Mouse (Mus musculus) intestine, embryonic 16.5 days (tissue): ENCODE measurements at regions not wholly inside any gene's neighbourhood (a gene's known extent, or its start where the extent isn't known, plus 50 kb on each side); places are given as distances from the start of the nearest gene placed in this dataset.

Experiments
- ATAC-seq: fragments of 200-750 bp; cut with Nextera tagmentation; 2 replicates; pipeline ENCODE4 v1.8.0; 2017; ENCODE audit warnings: moderate TSS enrichment, moderate library complexity
- H3K27ac ChIP-seq: fragments of 300-500 bp; sonication (generic); 2 replicates; pipeline ENCODE4 v1.5.1; 2014; ENCODE audit warnings: mild to moderate bottlenecking, low read length
- H3K27me3 ChIP-seq: fragments of 300-500 bp; sonication (generic); replicated peaks from 2 replicates; pipeline ENCODE4 v1.6.1; 2014; ENCODE audit warnings: low read length, control low read depth, mixed read lengths; ENCODE audit not compliant: control insufficient read depth, insufficient read depth
- H3K36me3 ChIP-seq: fragments of 300-500 bp; sonication (generic); 2 replicates; pipeline ENCODE4 v1.6.1; 2014; ENCODE audit warnings: low read length, control low read depth; ENCODE audit not compliant: control insufficient read depth, insufficient read depth
- H3K4me1 ChIP-seq: fragments of 300-500 bp; sonication (generic); 2 replicates; pipeline ENCODE4 v1.6.1; 2014; ENCODE audit warnings: low read length, control low read depth, mixed read lengths; ENCODE audit not compliant: control insufficient read depth, insufficient read depth
- H3K4me2 ChIP-seq: fragments of 300-500 bp; sonication (generic); 2 replicates; pipeline ENCODE4 v1.6.1; 2014; ENCODE audit warnings: low read depth, low read length, control low read depth
- H3K4me3 ChIP-seq: fragments of 300-500 bp; sonication (generic); 2 replicates; pipeline ENCODE4 v1.5.1; 2014; ENCODE audit warnings: mild to moderate bottlenecking, low read length
- H3K9ac ChIP-seq: fragments of 300-500 bp; sonication (generic); 2 replicates; pipeline ENCODE4 v1.6.1; 2014; ENCODE audit warnings: low read depth, low read length
- H3K9me3 ChIP-seq: fragments of 300-500 bp; sonication (generic); 2 replicates; pipeline ENCODE4 v1.6.1; 2016; ENCODE audit warnings: low read length, control low read depth; ENCODE audit not compliant: control insufficient read depth
- WGBS: fragments of 180-500 bp; shearing (Covaris S2); extraction: QIAGEN DNeasy Blood & Tissue Kit; methylation state at CpG from one replicate; pipeline ENCODE4 v1.1.7; 2014; 5-methylcytosine and 5-hydroxymethylcytosine counted together

DNA sequence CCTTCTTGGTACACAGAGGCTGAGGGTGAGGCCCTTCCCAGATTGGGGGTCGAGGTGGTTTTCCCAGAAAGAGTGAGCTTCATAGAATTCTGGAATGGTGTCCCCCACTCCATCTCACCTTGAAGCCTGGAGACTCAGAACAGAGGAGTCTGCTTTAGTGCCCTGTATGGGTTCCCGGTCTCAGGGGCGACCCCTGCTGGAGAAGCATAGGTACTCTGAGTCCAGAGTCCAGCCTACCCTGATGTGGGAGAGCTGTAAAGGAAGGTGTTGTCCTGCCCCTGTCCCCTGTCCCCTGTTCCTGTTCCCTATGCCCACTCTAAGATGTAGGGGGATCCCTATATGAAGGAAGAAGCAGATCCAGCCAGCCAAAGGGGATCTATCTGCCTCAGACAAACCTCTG is 111.9 kb downstream of the Olfm1 start:
- H3K9me3 ChIP-seq = no peaks in the 10 kb centered on the region
- no peak overlapping the region for H3K9ac ChIP-seq
- H3K4me3 ChIP-seq = no peak overlapping the region
- H3K4me1 ChIP-seq = peaks cover 7% of the 10 kb centered on the region; the same call in 1 of the 2 replicates
- H3K36me3 ChIP-seq = no peaks in the 10 kb centered on the region
- no peaks in the 10 kb centered on the region for H3K27me3 ChIP-seq
- no peak overlapping the region for H3K27ac ChIP-seq
- peak; percentile 76 for ATAC-seq
- no peak overlapping the region for H3K4me2 ChIP-seq
- 12% methylated on average over 3 of the region's 3 CpGs for WGBS

- Histone ChIP-seq H3K36me3 (no peaks in the 10 kb centered on the region), H3K9me3 (no peaks in the 10 kb centered on the region), H3K4me1 (no peaks in the 10 kb centered on the region), H3K9ac (no peak overlapping the region), H3K27ac (no peak overlapping the region), H3K4me3 (no peak overlapping the region), H3K27me3 (no peaks in the 10 kb centered on the region), H3K4me2 (no peak overlapping the region)
- ATAC-seq = no peak
- WGBS = 81% methylated on average over 5 of the region's 5 CpGs
These were observed 116.3 kb downstream of the Olfm1 start for GRCm38 (mm10) chr2:28309122-28309521.

GRCm38 (mm10) chr2:28312212-28312611 is 119.4 kb downstream of the Olfm1 start:
- H3K9me3 ChIP-seq = no peaks in the 10 kb centered on the region
- no peak overlapping the region for H3K27ac ChIP-seq
- H3K9ac ChIP-seq = no peak overlapping the region
- H3K27me3 ChIP-seq = no peaks in the 10 kb centered on the region
- H3K4me1 ChIP-seq = no peaks in the 10 kb centered on the region
- H3K4me2 ChIP-seq = no peak overlapping the region
- WGBS = 85% methylated on average over 6 of the region's 6 CpGs
- H3K36me3 ChIP-seq = no peaks in the 10 kb centered on the region
- no peak for ATAC-seq
- H3K4me3 ChIP-seq = no peak overlapping the region

- Histone ChIP-seq H3K4me1 (no peaks in the 10 kb centered on the region), H3K27ac (no peak overlapping the region), H3K4me3 (no peak overlapping the region), H3K36me3 (no peaks in the 10 kb centered on the region), H3K27me3 (no peaks in the 10 kb centered on the region), H3K4me2 (no peak overlapping the region), H3K9me3 (no peaks in the 10 kb centered on the region), H3K9ac (no peak overlapping the region)
- ATAC-seq = no peak
- WGBS = 63% methylated on average over 11 of the region's 11 CpGs
These were observed 121.1 kb upstream of the Ppp1r26 start for GRCm38 (mm10) chr2:28325502-28325901.

DNA sequence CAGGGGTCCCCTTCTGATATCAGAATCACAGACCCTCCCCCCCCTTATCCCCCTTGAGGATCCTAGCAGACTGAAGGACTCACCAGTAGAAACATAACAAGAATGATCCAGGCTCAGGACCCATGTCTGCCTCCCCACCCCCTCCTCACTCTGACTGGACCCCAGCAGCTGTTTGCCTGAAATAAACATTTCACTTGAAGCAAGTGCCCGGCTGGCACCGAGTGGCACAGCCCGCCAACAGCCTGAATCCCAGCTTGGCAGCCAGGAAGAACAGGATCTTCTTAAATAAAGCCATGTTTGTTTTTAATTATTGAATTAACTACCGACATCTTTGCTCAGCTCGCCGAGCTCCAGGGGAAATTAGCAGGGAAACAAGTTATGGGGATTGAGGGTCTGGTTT is 120.5 kb upstream of the Ppp1r26 start:
- no peaks in the 10 kb centered on the region for H3K27me3 ChIP-seq
- WGBS = 55% methylated on average over 6 of the region's 6 CpGs
- H3K9me3 ChIP-seq = no peaks in the 10 kb centered on the region
- no peaks in the 10 kb centered on the region for H3K4me1 ChIP-seq
- no peak overlapping the region for H3K27ac ChIP-seq
- H3K4me3 ChIP-seq = no peak overlapping the region
- H3K4me2 ChIP-seq = no peak overlapping the region
- H3K9ac ChIP-seq = no peak overlapping the region
- H3K36me3 ChIP-seq = no peaks in the 10 kb centered on the region
- no peak for ATAC-seq

DNA sequence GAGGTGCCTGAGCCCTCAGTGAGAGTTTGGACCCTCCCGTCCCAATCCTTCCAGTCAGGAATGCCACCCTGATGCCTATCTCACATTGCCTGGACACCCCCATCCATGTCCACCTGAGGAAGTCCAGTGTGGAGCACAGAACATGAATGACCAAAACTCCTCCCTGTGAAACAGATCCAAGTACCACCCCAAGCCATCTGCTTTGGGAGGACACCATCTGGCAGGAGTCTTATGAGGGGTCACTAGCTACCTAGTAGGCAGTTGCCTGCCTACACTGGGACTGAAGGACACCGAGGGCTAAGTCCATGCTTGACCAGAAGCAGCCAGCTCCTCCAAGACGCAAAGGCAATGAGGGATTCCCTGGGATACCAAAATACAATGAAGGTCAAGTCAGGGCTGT is 119.9 kb upstream of the Ppp1r26 start:
- H3K27ac ChIP-seq = no peak overlapping the region
- WGBS = 89% methylated on average over 3 of the region's 3 CpGs
- ATAC-seq = no peak
- no peaks in the 10 kb centered on the region for H3K4me1 ChIP-seq
- H3K9me3 ChIP-seq = no peaks in the 10 kb centered on the region
- no peaks in the 10 kb centered on the region for H3K36me3 ChIP-seq
- no peak overlapping the region for H3K9ac ChIP-seq
- no peaks in the 10 kb centered on the region for H3K27me3 ChIP-seq
- H3K4me3 ChIP-seq = no peak overlapping the region
- H3K4me2 ChIP-seq = no peak overlapping the region

GRCm38 (mm10) chr2:28329130-28329529 is 117.5 kb upstream of the Ppp1r26 start:
- H3K27ac ChIP-seq = no peak overlapping the region
- H3K4me2 ChIP-seq = no peak overlapping the region
- H3K9me3 ChIP-seq = no peaks in the 10 kb centered on the region
- no peak overlapping the region for H3K4me3 ChIP-seq
- H3K36me3 ChIP-seq = no peaks in the 10 kb centered on the region
- no peaks in the 10 kb centered on the region for H3K4me1 ChIP-seq
- no peak overlapping the region for H3K9ac ChIP-seq
- no peaks in the 10 kb centered on the region for H3K27me3 ChIP-seq
- 89% methylated on average over 5 of the region's 5 CpGs for WGBS
- ATAC-seq = no peak

DNA sequence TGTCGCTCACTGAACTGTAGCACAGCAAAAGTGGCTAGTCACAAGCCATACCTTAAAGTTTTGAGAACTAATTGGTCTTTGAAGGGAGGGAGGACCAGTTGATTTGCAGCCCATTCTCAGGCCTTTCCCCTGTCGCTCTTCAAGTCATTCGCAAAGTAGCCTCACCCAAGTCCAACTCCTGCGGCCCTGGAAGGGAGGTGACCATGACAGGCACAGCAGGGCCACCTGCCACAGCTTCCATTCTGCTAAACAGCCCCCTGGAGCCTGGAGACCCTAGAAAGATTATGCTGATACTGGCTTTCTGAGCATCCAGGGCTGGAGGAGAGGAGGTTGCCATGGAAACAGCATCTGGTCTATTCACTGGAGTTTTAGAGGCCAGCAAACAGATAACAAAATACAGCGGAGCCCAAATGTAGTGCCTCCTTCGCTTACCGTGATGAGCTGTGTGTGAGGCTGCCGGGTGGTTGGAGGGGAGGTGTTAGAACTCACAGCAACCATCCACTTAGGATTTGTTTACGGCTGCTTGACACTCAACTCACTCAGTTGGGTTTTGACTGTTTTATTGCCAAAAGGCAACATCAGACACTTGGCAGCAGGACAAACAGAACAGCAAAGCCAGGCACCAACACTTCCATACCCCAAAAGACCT is 111.3 kb upstream of the Ppp1r26 start:
- H3K4me1 ChIP-seq = 0 out of 2 replicates have a peak, but pooled peaks cover 2% of the 10 kb centered on the region
- 36% methylated on average over 9 of the region's 9 CpGs for WGBS
- no peak for ATAC-seq
- H3K27me3 ChIP-seq = no peaks in the 10 kb centered on the region
- no peaks in the 10 kb centered on the region for H3K9me3 ChIP-seq
- H3K36me3 ChIP-seq = no peaks in the 10 kb centered on the region
- H3K27ac ChIP-seq = no peak overlapping the region
- no peak overlapping the region for H3K4me3 ChIP-seq
- H3K9ac ChIP-seq = no peak overlapping the region
- no peak overlapping the region for H3K4me2 ChIP-seq

DNA sequence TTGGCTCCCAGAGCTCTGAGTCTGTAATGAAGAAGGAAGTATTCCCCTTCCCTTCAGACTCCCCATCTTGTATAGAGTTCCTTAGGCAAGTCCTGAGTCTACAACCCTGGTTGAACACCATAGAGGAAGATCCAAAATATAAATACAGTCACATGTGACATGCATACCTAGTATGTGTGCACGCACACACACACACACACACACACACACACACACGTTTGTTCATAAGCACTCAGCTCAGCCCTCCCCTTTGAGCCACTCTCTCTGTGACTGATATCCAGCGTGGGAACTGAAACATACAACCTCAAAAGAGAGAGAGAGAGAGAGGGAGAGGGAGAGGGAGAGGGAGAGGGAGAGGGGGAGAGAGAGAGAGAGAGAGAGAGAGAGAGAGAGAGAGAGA is 110.8 kb upstream of the Ppp1r26 start:
- H3K4me1 ChIP-seq = 0 out of 2 replicates have a peak, but pooled peaks cover 2% of the 10 kb centered on the region
- H3K4me3 ChIP-seq = no peak overlapping the region
- H3K9me3 ChIP-seq = no peaks in the 10 kb centered on the region
- 36% methylated on average over 3 of the region's 3 CpGs for WGBS
- no peak overlapping the region for H3K9ac ChIP-seq
- no peaks in the 10 kb centered on the region for H3K27me3 ChIP-seq
- H3K27ac ChIP-seq = no peak overlapping the region
- no peaks in the 10 kb centered on the region for H3K36me3 ChIP-seq
- H3K4me2 ChIP-seq = no peak overlapping the region
- ATAC-seq = no peak
